Mouse (Mus musculus) forebrain, embryonic 11.5 days (tissue): ENCODE results near the gene Klk1b8. TPM values are rescaled to one million over a fixed set of nuclear protein-coding genes. Genes with fewer than 3 reads are reported as not detected.

ENCODE experiments used
- ATAC-seq: fragments of 200-750 bp; cut with Nextera tagmentation; replicated peaks from 2 replicates; pipeline ENCODE4 v1.8.0; 2017; ENCODE audit warnings: moderate TSS enrichment; ENCODE audit not compliant: low FRiP score
- DNase-seq: peaks from one replicate; pipeline ENCODE4 v3.0.0-alpha.2; 2017; ENCODE audit warnings: low spot score
- H3K27ac ChIP-seq: fragments of 300-500 bp; sonication (generic); 2 replicates; pipeline ENCODE4 v1.5.1; 2014; ENCODE audit warnings: low read depth, low read length
- H3K27me3 ChIP-seq: fragments of 300-500 bp; sonication (generic); 2 replicates; pipeline ENCODE4 v1.6.1; 2014; ENCODE audit warnings: mild to moderate bottlenecking, low read length, mixed read lengths; ENCODE audit not compliant: control insufficient read depth, insufficient read depth
- H3K36me3 ChIP-seq: fragments of 300-500 bp; sonication (generic); 2 replicates; pipeline ENCODE4 v1.6.1; 2014; ENCODE audit warnings: mild to moderate bottlenecking, low read length, moderate library complexity, mixed read lengths; ENCODE audit not compliant: control insufficient read depth, insufficient read depth
- H3K4me1 ChIP-seq: fragments of 300-500 bp; sonication (generic); replicated peaks from 2 replicates; pipeline ENCODE4 v1.6.1; 2014; ENCODE audit warnings: low read length, mixed read lengths; ENCODE audit not compliant: control insufficient read depth, insufficient read depth
- H3K4me2 ChIP-seq: fragments of 300-500 bp; sonication (generic); 2 replicates; pipeline ENCODE4 v1.6.1; 2014; ENCODE audit warnings: low read depth, mild to moderate bottlenecking, low read length, moderate library complexity, mixed read lengths; ENCODE audit not compliant: severe bottlenecking
- H3K4me3 ChIP-seq: fragments of 300-500 bp; sonication (generic); 2 replicates; pipeline ENCODE4 v1.5.1; 2014; ENCODE audit warnings: low read depth, low read length
- H3K9ac ChIP-seq: fragments of 300-500 bp; sonication (generic); 2 replicates; pipeline ENCODE4 v1.6.1; 2014; ENCODE audit warnings: low read length
- H3K9me3 ChIP-seq: fragments of 300-500 bp; sonication (generic); 2 replicates; pipeline ENCODE4 v1.6.1; 2016; ENCODE audit warnings: low read length, mixed read lengths; ENCODE audit not compliant: control insufficient read depth
- WGBS: fragments of 180-500 bp; shearing (Covaris S2); extraction: QIAGEN DNeasy Blood & Tissue Kit; methylation state at CpG from one replicate; pipeline ENCODE4 v1.1.7; 2014; 5-methylcytosine and 5-hydroxymethylcytosine counted together
- polyA plus RNA-seq: library from polyadenylated mRNA; unstranded; fragments of >200 nt; fragmentation: Nextera tagmentation; extraction: Ambion mirVana; gene quantifications from 2 replicates; pipeline ENCODE4 v1.2.1, GENCODE M21; 2014

The Klk1b8 gene
- not detected in 2 replicates for polyA plus RNA-seq

- Histone ChIP-seq H3K4me3 (no peak within 1 kb of the TSS), H3K9ac (no peak within 1 kb of the TSS), H3K27me3 (no peaks in the 10 kb centered on the region), H3K9me3 (no peaks in the 10 kb centered on the region), H3K4me2 (no peak within 1 kb of the TSS), H3K4me1 (no peaks in the 10 kb centered on the region), H3K36me3 (no peaks in the 10 kb centered on the region), H3K27ac (no peak within 1 kb of the TSS)
- 85% methylated on average over 2 of the region's 2 CpGs for WGBS
- ATAC-seq (no peak), DNase-seq (no peak)
Observed at GRCm38 (mm10) chr7:43950364-43950763, at the start of gene Klk1b8. Gene Klk1b8, plus strand, starts transcription at chr7:43950664.

- 75% methylated on average over 9 of the region's 9 CpGs for WGBS
- H3K4me1 ChIP-seq, result no peaks in the 10 kb centered on the region
Observed at GRCm38 (mm10) chr7:43914821-43915220, 35.6 kb upstream of the Klk1b8 start.

GRCm38 (mm10) chr7:43918426-43918825 is 32.0 kb upstream of the Klk1b8 start:
- H3K27me3 ChIP-seq, result no peaks in the 10 kb centered on the region
- no peak overlapping the region for H3K4me2 ChIP-seq
- no peaks in the 10 kb centered on the region for H3K9me3 ChIP-seq
- H3K27ac ChIP-seq, result no peak overlapping the region
- H3K4me3 ChIP-seq, result no peak overlapping the region
- peak; percentile 42 for DNase-seq
- H3K36me3 ChIP-seq, result no peaks in the 10 kb centered on the region
- WGBS, result 87% methylated on average over 13 of the region's 13 CpGs
- no peak overlapping the region for H3K9ac ChIP-seq
- no peaks in the 10 kb centered on the region for H3K4me1 ChIP-seq
- no peak for ATAC-seq

More at GRCm38 (mm10) chr7:43914821-43915220, 35.6 kb upstream of the Klk1b8 start:
- no peaks in the 10 kb centered on the region for H3K9me3 ChIP-seq
- no peak overlapping the region for H3K4me3 ChIP-seq
- no peak overlapping the region for H3K27ac ChIP-seq
- H3K9ac ChIP-seq, result no peak overlapping the region
- no peaks in the 10 kb centered on the region for H3K36me3 ChIP-seq
- no peaks in the 10 kb centered on the region for H3K27me3 ChIP-seq
- no peak for ATAC-seq
- no peak for DNase-seq
- no peak overlapping the region for H3K4me2 ChIP-seq

GRCm38 (mm10) chr7:43918871-43919270 is 31.6 kb upstream of the Klk1b8 start:
- no peaks in the 10 kb centered on the region for H3K27me3 ChIP-seq
- WGBS, result 80% methylated on average over 8 of the region's 8 CpGs

GRCm38 (mm10) chr7:43919559-43920451 is 30.7 kb upstream of the Klk1b8 start:
- H3K27ac ChIP-seq, result no peak overlapping the region
- no peak overlapping the region for H3K9ac ChIP-seq
- 33% methylated on average over 14 of the region's 14 CpGs for WGBS
- H3K4me2 ChIP-seq, result no peak overlapping the region
- no peaks in the 10 kb centered on the region for H3K27me3 ChIP-seq
- peak; percentile 88 for ATAC-seq
- DNase-seq, result peak; percentile 86
- no peaks in the 10 kb centered on the region for H3K9me3 ChIP-seq
- no peaks in the 10 kb centered on the region for H3K4me1 ChIP-seq
- no peaks in the 10 kb centered on the region for H3K36me3 ChIP-seq
- no peak overlapping the region for H3K4me3 ChIP-seq

More at GRCm38 (mm10) chr7:43918871-43919270, 31.6 kb upstream of the Klk1b8 start:
- Histone ChIP-seq H3K27ac (no peak overlapping the region), H3K4me1 (no peaks in the 10 kb centered on the region), H3K4me2 (no peak overlapping the region), H3K36me3 (no peaks in the 10 kb centered on the region), H3K9me3 (no peaks in the 10 kb centered on the region), H3K9ac (no peak overlapping the region), H3K4me3 (no peak overlapping the region)
- peak; percentile 47 for DNase-seq
- no peak for ATAC-seq

- no peak overlapping the region for H3K9ac ChIP-seq
- H3K4me3 ChIP-seq, result no peak overlapping the region
- no peak for DNase-seq
- H3K27me3 ChIP-seq, result no peaks in the 10 kb centered on the region
- no peak for ATAC-seq
- H3K27ac ChIP-seq, result no peak overlapping the region
- H3K4me2 ChIP-seq, result no peak overlapping the region
- H3K36me3 ChIP-seq, result no peaks in the 10 kb centered on the region
- H3K4me1 ChIP-seq, result no peaks in the 10 kb centered on the region
- H3K9me3 ChIP-seq, result no peaks in the 10 kb centered on the region
- 92% methylated on average over 3 of the region's 3 CpGs for WGBS
Observed at GRCm38 (mm10) chr7:43920582-43920981, 29.9 kb upstream of the Klk1b8 start.

- H3K4me1 ChIP-seq, result no peaks in the 10 kb centered on the region
- no peak overlapping the region for H3K27ac ChIP-seq
- H3K4me3 ChIP-seq, result no peak overlapping the region
- H3K27me3 ChIP-seq, result no peaks in the 10 kb centered on the region
- H3K4me2 ChIP-seq, result no peak overlapping the region
- DNase-seq (no peak), ATAC-seq (no peak)
- H3K9me3 ChIP-seq, result no peaks in the 10 kb centered on the region
- no peaks in the 10 kb centered on the region for H3K36me3 ChIP-seq
- 84% methylated on average over 6 of the region's 6 CpGs for WGBS
- no peak overlapping the region for H3K9ac ChIP-seq
Observed at GRCm38 (mm10) chr7:43921087-43921486, 29.4 kb upstream of the Klk1b8 start.

- Histone ChIP-seq H3K4me1 (no peaks in the 10 kb centered on the region), H3K9ac (no peak overlapping the region), H3K4me2 (no peak overlapping the region), H3K27ac (no peak overlapping the region), H3K4me3 (no peak overlapping the region), H3K36me3 (no peaks in the 10 kb centered on the region), H3K27me3 (no peaks in the 10 kb centered on the region), H3K9me3 (no peaks in the 10 kb centered on the region)
- no peak for DNase-seq
- WGBS, result 88% methylated on average over 2 of the region's 2 CpGs
- no peak for ATAC-seq
Observed at GRCm38 (mm10) chr7:43921941-43922340, 28.5 kb upstream of the Klk1b8 start.

- H3K9ac ChIP-seq, result no peak overlapping the region
- H3K27me3 ChIP-seq, result no peaks in the 10 kb centered on the region
- no peak overlapping the region for H3K4me2 ChIP-seq
- no peaks in the 10 kb centered on the region for H3K9me3 ChIP-seq
- ATAC-seq (no peak), DNase-seq (no peak)
- no peak overlapping the region for H3K4me3 ChIP-seq
- no peak overlapping the region for H3K27ac ChIP-seq
- WGBS, result 68% methylated on average over 5 of the region's 5 CpGs
- no peaks in the 10 kb centered on the region for H3K36me3 ChIP-seq
- no peaks in the 10 kb centered on the region for H3K4me1 ChIP-seq
Observed at GRCm38 (mm10) chr7:43925985-43926384, 24.5 kb upstream of the Klk1b8 start.
